Mouse (Mus musculus): ENCODE data around the gene Chrna3. TPM values are rescaled to one million over a fixed set of nuclear protein-coding genes. Genes with fewer than 3 reads are reported as not detected.

Gene Chrna3
- polyA plus RNA-seq, 1 experiment from 2014 or later, result 5.4 TPM

- no peak overlapping the region for H3K9ac ChIP-seq (ENCODE audit: low read depth, low read length)
- H3K27ac ChIP-seq (ENCODE audit: low read depth, low read length), result no peak overlapping the region
- no peaks in the 10 kb centered on the region for H3K9me3 ChIP-seq (ENCODE audit: control insufficient read depth)
- WGBS, result 26% methylated on average over 6 of the region's 6 CpGs
- peak; percentile 58 for TF ChIP-seq CTCF (IDR thresholded peaks at IDR 0.05; ENCODE audit: low read depth)
- no peaks in the 10 kb centered on the region for H3K4me1 ChIP-seq (replicated peaks; ENCODE audit: control insufficient read depth, insufficient read depth, low read length)
- no peaks in the 10 kb centered on the region for H3K36me3 ChIP-seq (ENCODE audit: control insufficient read depth, insufficient read depth)
- peak; percentile 60 for ATAC-seq
- H3K27me3 ChIP-seq (replicated peaks; ENCODE audit: control insufficient read depth, insufficient read depth, low read length), result no peaks in the 10 kb centered on the region
- no peak overlapping the region for H3K4me3 ChIP-seq (ENCODE audit: low read depth, low read length)
- no peak overlapping the region for H3K4me2 ChIP-seq (replicated peaks; ENCODE audit: low read depth)
Measured at GRCm38 (mm10) chr9:55010588-55011350, 15.6 kb downstream of the Chrna3 start.

GRCm38 (mm10) chr9:55009692-55010091 is 16.7 kb downstream of the Chrna3 start:
- H3K27ac ChIP-seq (ENCODE audit: low read depth, low read length), result no peak overlapping the region
- no peaks in the 10 kb centered on the region for H3K36me3 ChIP-seq (ENCODE audit: control insufficient read depth, insufficient read depth)
- H3K27me3 ChIP-seq (replicated peaks; ENCODE audit: control insufficient read depth, insufficient read depth, low read length), result no peaks in the 10 kb centered on the region
- no peak overlapping the region for H3K4me2 ChIP-seq (replicated peaks; ENCODE audit: low read depth)
- TF ChIP-seq CTCF (IDR thresholded peaks at IDR 0.05; ENCODE audit: low read depth), result no peak
- no peaks in the 10 kb centered on the region for H3K4me1 ChIP-seq (replicated peaks; ENCODE audit: control insufficient read depth, insufficient read depth, low read length)
- no peak overlapping the region for H3K9ac ChIP-seq (ENCODE audit: low read depth, low read length)
- 81% methylated on average over 2 of the region's 2 CpGs for WGBS
- no peaks in the 10 kb centered on the region for H3K9me3 ChIP-seq (ENCODE audit: control insufficient read depth)
- no peak for ATAC-seq
- no peak overlapping the region for H3K4me3 ChIP-seq (ENCODE audit: low read depth, low read length)

GRCm38 (mm10) chr9:55003609-55004008 is 22.8 kb downstream of the Chrna3 start:
- no peak overlapping the region for H3K9ac ChIP-seq (ENCODE audit: low read depth, low read length)
- no peaks in the 10 kb centered on the region for H3K4me1 ChIP-seq (replicated peaks; ENCODE audit: control insufficient read depth, insufficient read depth, low read length)
- no peak overlapping the region for H3K27ac ChIP-seq (ENCODE audit: low read depth, low read length)
- H3K4me3 ChIP-seq (ENCODE audit: low read depth, low read length), result no peak overlapping the region
- no peaks in the 10 kb centered on the region for H3K27me3 ChIP-seq (replicated peaks; ENCODE audit: control insufficient read depth, insufficient read depth, low read length)
- no peak for ATAC-seq
- WGBS, result 71% methylated on average over 4 of the region's 4 CpGs
- no peaks in the 10 kb centered on the region for H3K36me3 ChIP-seq (ENCODE audit: control insufficient read depth, insufficient read depth)
- no peak for TF ChIP-seq CTCF (IDR thresholded peaks at IDR 0.05; ENCODE audit: low read depth)
- H3K4me2 ChIP-seq (replicated peaks; ENCODE audit: low read depth), result no peak overlapping the region
- no peaks in the 10 kb centered on the region for H3K9me3 ChIP-seq (ENCODE audit: control insufficient read depth)

DNA sequence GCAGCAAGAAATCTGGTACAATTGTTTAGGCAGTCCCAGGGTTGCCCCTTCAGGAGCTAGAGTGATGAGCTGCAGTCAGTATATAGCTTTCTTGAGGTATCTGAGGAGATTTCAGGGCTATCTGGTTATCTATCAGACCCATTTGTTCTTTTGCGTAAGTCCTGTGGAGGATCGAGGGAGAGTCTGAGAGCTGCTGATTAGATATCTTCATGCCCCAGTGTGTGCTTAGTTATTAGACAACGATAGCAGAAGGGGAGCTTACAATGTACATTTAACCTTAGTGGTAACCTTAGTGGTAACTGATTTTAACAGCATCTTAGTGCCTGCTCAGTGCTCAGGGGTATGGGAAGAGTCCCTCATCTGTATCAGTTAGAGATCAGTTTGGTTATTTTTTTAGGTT is 30.7 kb downstream of the Chrna3 start:
- ATAC-seq, result no peak
- Histone ChIP-seq H3K4me3 (ENCODE audit: low read depth, low read length) (no peak overlapping the region), H3K4me2 (replicated peaks; ENCODE audit: low read depth) (no peak overlapping the region), H3K27ac (ENCODE audit: low read depth, low read length) (no peak overlapping the region), H3K27me3 (replicated peaks; ENCODE audit: control insufficient read depth, insufficient read depth, low read length) (no peaks in the 10 kb centered on the region), H3K9me3 (ENCODE audit: control insufficient read depth) (no peaks in the 10 kb centered on the region), H3K36me3 (ENCODE audit: control insufficient read depth, insufficient read depth) (no peaks in the 10 kb centered on the region), H3K9ac (ENCODE audit: low read depth, low read length) (no peak overlapping the region), H3K4me1 (replicated peaks; ENCODE audit: control insufficient read depth, insufficient read depth, low read length) (no peaks in the 10 kb centered on the region)
- 51% methylated on average over 3 of the region's 3 CpGs for WGBS
- no peak for TF ChIP-seq CTCF (IDR thresholded peaks at IDR 0.05; ENCODE audit: low read depth)

DNA sequence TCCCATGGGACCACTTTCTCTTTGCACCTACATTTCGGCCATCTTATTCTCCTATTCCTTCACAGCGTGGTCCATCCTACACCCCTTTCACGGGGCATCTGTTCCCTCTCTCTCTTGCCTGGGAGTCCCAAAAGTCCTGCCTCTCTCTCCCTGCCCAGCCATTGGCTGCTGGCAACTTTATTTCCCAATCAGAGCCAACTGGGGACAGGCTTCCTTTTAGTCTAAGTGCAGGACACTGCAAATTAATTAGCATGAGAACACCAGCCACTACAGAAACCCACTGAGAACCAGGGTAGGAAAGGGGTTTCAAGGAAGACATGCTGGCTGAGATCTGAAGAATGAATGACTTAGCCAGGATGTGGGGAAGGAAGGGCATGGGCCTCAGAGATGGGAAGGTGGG is 32.0 kb downstream of the Chrna3 start:
- H3K27me3 ChIP-seq (replicated peaks; ENCODE audit: control insufficient read depth, insufficient read depth, low read length), result no peaks in the 10 kb centered on the region
- H3K9me3 ChIP-seq (ENCODE audit: control insufficient read depth), result no peaks in the 10 kb centered on the region
- no peak overlapping the region for H3K4me2 ChIP-seq (replicated peaks; ENCODE audit: low read depth)
- WGBS, result 59% methylated on average over 3 of the region's 3 CpGs
- H3K4me1 ChIP-seq (replicated peaks; ENCODE audit: control insufficient read depth, insufficient read depth, low read length), result no peaks in the 10 kb centered on the region
- ATAC-seq, result no peak
- H3K9ac ChIP-seq (ENCODE audit: low read depth, low read length), result no peak overlapping the region
- H3K27ac ChIP-seq (ENCODE audit: low read depth, low read length), result no peak overlapping the region
- H3K4me3 ChIP-seq (ENCODE audit: low read depth, low read length), result no peak overlapping the region
- no peaks in the 10 kb centered on the region for H3K36me3 ChIP-seq (ENCODE audit: control insufficient read depth, insufficient read depth)
- TF ChIP-seq CTCF (IDR thresholded peaks at IDR 0.05; ENCODE audit: low read depth), result no peak

DNA sequence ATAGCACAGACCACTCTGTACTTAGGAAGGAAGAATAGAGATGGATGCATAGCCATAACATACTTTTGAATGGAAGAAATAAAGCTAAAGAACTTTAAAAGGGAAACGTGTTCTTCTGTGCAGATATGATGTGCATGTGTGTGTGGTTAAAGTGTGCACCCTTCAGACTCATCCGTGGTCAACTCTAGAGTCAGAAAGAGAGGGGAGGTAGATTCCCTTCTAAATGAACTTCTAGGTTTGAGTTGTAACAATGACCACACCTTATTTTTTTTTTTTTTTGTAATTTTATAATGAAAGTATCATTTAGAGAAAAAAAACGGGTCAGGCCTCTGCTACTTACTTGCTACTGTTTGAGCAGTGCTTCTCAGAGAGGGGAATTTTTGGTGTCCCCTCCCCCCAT is 36.0 kb downstream of the Chrna3 start:
- no peak overlapping the region for H3K4me2 ChIP-seq (replicated peaks; ENCODE audit: low read depth)
- TF ChIP-seq CTCF (IDR thresholded peaks at IDR 0.05; ENCODE audit: low read depth), result no peak
- H3K4me1 ChIP-seq (replicated peaks; ENCODE audit: control insufficient read depth, insufficient read depth, low read length), result no peaks in the 10 kb centered on the region
- H3K27me3 ChIP-seq (replicated peaks; ENCODE audit: control insufficient read depth, insufficient read depth, low read length), result no peaks in the 10 kb centered on the region
- no peak overlapping the region for H3K4me3 ChIP-seq (ENCODE audit: low read depth, low read length)
- no peak for ATAC-seq
- no peaks in the 10 kb centered on the region for H3K9me3 ChIP-seq (ENCODE audit: control insufficient read depth)
- no peak overlapping the region for H3K27ac ChIP-seq (ENCODE audit: low read depth, low read length)
- WGBS, result 72% methylated on average over 3 of the region's 3 CpGs
- no peak overlapping the region for H3K9ac ChIP-seq (ENCODE audit: low read depth, low read length)
- no peaks in the 10 kb centered on the region for H3K36me3 ChIP-seq (ENCODE audit: control insufficient read depth, insufficient read depth)
